Mouse (Mus musculus) olfactory bulb, adult 2 months (tissue): Measurements from ENCODE around the gene Sirt3.

Experiments
- CTCF ChIP-seq: fragments of 200-500 bp; IDR thresholded peaks from 2 replicates; pipeline ENCODE4 v1.5.1; 2012; ENCODE audit warnings: low read depth, mild to moderate bottlenecking, low read length, moderate library complexity; ENCODE audit not compliant: insufficient read depth
- POLR2A ChIP-seq: fragments of 200-500 bp; IDR thresholded peaks from 2 replicates; pipeline ENCODE4 v1.6.1; 2012; ENCODE audit warnings: mild to moderate bottlenecking, low read depth, low read length, moderate library complexity; ENCODE audit not compliant: insufficient read depth

GRCm38 (mm10) chr7:140834968-140835757 lies 46.9 kb downstream of the Sirt3 start, which contains the start of gene Urah:
- TF ChIP-seq CTCF, result no peak
- TF ChIP-seq POLR2A, result no peak
